Mouse (Mus musculus): Measurements from ENCODE around the gene Tspyl1. TPM values are rescaled to one million over a fixed set of nuclear protein-coding genes. Genes with fewer than 3 reads are reported as not detected.
A peak's percentile ranks its signal among the peaks of the same experiment; 100 is the strongest.

Tspyl1 gene
- total RNA-seq, 4 experiments from 2014 or later = 158 to 178 (median 166) TPM

GRCm38 (mm10) chr10:34297980-34298753 is 16.2 kb downstream of the Tspyl1 start:
- peak in 1 of 2 experiments; percentile 35 for DNase-seq (ENCODE audit: low spot score in 2 of 2)

- DNase-seq (ENCODE audit: low spot score in 2 of 2) = no peak
Observed at GRCm38 (mm10) chr10:34300368-34300767, 18.4 kb downstream of the Tspyl1 start.

- DNase-seq (ENCODE audit: low spot score in 2 of 2) = no peak
Observed at GRCm38 (mm10) chr10:34307070-34307469, 25.1 kb downstream of the Tspyl1 start.

- DNase-seq (ENCODE audit: low spot score in 2 of 2) = no peak
Observed at GRCm38 (mm10) chr10:34309915-34310685, 28.1 kb downstream of the Tspyl1 start.

GRCm38 (mm10) chr10:34312536-34312935 is 30.5 kb downstream of the Tspyl1 start:
- DNase-seq (ENCODE audit: low spot score in 2 of 2) = no peak

- peak; percentile 73 to 88 for DNase-seq (ENCODE audit: low spot score in 2 of 2)
Observed at GRCm38 (mm10) chr10:34316571-34317216, 34.7 kb downstream of the Tspyl1 start.

- no peak for DNase-seq (ENCODE audit: low spot score in 2 of 2)
Observed at GRCm38 (mm10) chr10:34317217-34317606, 35.2 kb downstream of the Tspyl1 start.

- DNase-seq (ENCODE audit: low spot score in 2 of 2) = peak in 1 of 2 experiments; percentile 10
Observed at GRCm38 (mm10) chr10:34320809-34321208, 38.8 kb downstream of the Tspyl1 start.

- DNase-seq (ENCODE audit: low spot score in 2 of 2) = no peak
Observed at GRCm38 (mm10) chr10:34326701-34327100, 44.7 kb downstream of the Tspyl1 start.

GRCm38 (mm10) chr10:34327144-34327543 is 45.2 kb downstream of the Tspyl1 start:
- no peak for DNase-seq (ENCODE audit: low spot score in 2 of 2)

- peak; percentile 14 to 48 for DNase-seq (ENCODE audit: low spot score in 2 of 2)
Observed at GRCm38 (mm10) chr10:34328310-34328709, 46.3 kb downstream of the Tspyl1 start.

Other genes with a start within 250 kb of the Tspyl1 start
- not detected for gene Trappc3l, start 244.6 kb upstream of the Tspyl1 start, total RNA-seq (2022)
- under 1 TPM in 1 of 4 experiments, not detected in 3; 0.17 TPM for gene Calhm4, start 237.9 kb upstream of the Tspyl1 start, total RNA-seq (2022)
- 1 to 10 TPM; 3.1 to 5.3 (median 3.9) TPM for gene Calhm5, start 185.7 kb upstream of the Tspyl1 start, total RNA-seq (2022)
- 1 to 10 TPM in 2 of 4 experiments, under 1 TPM in 1, not detected in 1; 0.43 to 1.1 (median 1.0) TPM for gene Calhm6, start 154.2 kb upstream of the Tspyl1 start, total RNA-seq (2022)
- 10 to 100 TPM in 1 of 4 experiments, 1 to 10 TPM in 3; 8.0 to 10.5 (median 8.3) TPM for gene Dse, start 74.5 kb upstream of the Tspyl1 start, total RNA-seq (2022)
- gene Tspyl4, start 15.3 kb downstream of the Tspyl1 start, total RNA-seq (2022) = 100 to 1,000 TPM; 349 to 398 (median 369) TPM
- under 1 TPM in 2 of 4 experiments, not detected in 2; 0.16 to 0.20 TPM for gene Col10a1, start 107.8 kb downstream of the Tspyl1 start, total RNA-seq (2022)
- 1 to 10 TPM; 3.4 to 5.0 (median 4.0) TPM for gene Nt5dc1, start 136.4 kb downstream of the Tspyl1 start, total RNA-seq (2022)
- under 1 TPM; 0.12 to 0.25 (median 0.15) TPM for gene Frk, start 201.2 kb downstream of the Tspyl1 start, total RNA-seq (2022)